Mouse (Mus musculus): ENCODE data around the gene Cd276. TPM values are rescaled to one million over a fixed set of nuclear protein-coding genes. Genes with fewer than 3 reads are reported as not detected.

Gene Cd276
- polyA plus RNA-seq, 1 experiment from 2014 or later: 1.9 TPM

GRCm38 (mm10) chr9:58500946-58501345 lies 54.3 kb downstream of the Cd276 start:
- 65% methylated on average over 5 of the region's 5 CpGs for WGBS (ENCODE audit: insufficient replicate concordance)
- DNase-seq (no peak), ATAC-seq (ENCODE audit: low read depth) (no peak)
- Histone ChIP-seq H3K9me3 (replicated peaks) (no peaks in the 10 kb centered on the region), H3K27ac (no peak overlapping the region), H3K4me3 (replicated peaks) (no peak overlapping the region), H3K36me3 (no peaks in the 10 kb centered on the region), H3K4me1 (replicated peaks) (no peaks in the 10 kb centered on the region), H3K9ac (no peak overlapping the region), H3K27me3 (no peaks in the 10 kb centered on the region), H3K4me2 (no peak overlapping the region)

GRCm38 (mm10) chr9:58497942-58498341 lies 57.3 kb downstream of the Cd276 start:
- WGBS (ENCODE audit: insufficient replicate concordance): 48% methylated on average over 4 of the region's 4 CpGs
- Histone ChIP-seq H3K9me3 (replicated peaks) (no peaks in the 10 kb centered on the region), H3K4me1 (replicated peaks) (no peaks in the 10 kb centered on the region), H3K4me2 (no peak overlapping the region), H3K36me3 (no peaks in the 10 kb centered on the region), H3K4me3 (replicated peaks) (no peak overlapping the region), H3K9ac (no peak overlapping the region), H3K27ac (no peak overlapping the region), H3K27me3 (no peaks in the 10 kb centered on the region)
- no peak for ATAC-seq (ENCODE audit: low read depth)
- DNase-seq: no peak

DNA sequence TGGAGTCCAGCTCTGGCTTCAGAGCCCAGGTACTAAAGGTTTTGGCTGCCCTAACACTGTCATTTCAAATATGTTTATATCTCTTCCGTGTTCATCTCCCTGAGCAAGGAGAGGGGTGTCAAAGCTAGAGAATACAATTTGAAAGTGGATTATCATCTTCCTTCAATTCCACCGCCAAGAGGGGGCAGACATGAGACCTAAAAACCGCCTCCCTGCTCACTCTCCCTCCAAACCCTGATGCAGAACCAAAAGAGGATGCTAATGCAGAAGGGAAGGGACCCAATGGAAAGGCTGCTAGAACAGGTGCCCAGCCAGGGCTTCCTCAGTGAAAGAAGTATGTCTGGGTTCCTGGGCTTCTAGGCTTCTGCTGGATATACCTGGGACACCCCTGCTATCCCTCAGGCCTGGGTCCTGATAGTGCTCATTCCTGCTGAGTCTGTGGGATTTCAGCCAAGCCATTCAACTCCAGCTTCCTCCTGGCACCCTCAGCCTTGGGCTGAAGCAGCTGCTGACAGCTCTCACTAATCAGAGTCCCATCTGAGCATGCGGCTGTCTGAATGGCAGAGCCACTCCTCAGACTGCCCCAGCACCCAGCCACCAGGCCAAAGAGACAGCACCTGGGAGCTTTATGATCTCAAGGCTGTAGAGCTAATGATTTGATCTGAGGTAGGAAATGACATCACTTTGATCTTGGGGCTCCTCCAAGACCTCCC lies 58.6 kb downstream of the Cd276 start:
- no peak overlapping the region for H3K9ac ChIP-seq
- no peaks in the 10 kb centered on the region for H3K4me1 ChIP-seq (replicated peaks)
- H3K27ac ChIP-seq: no peak overlapping the region
- DNase-seq (no peak), ATAC-seq (ENCODE audit: low read depth) (no peak)
- H3K9me3 ChIP-seq (replicated peaks): no peaks in the 10 kb centered on the region
- H3K4me3 ChIP-seq (replicated peaks): no peak overlapping the region
- H3K4me2 ChIP-seq: no peak overlapping the region
- no peaks in the 10 kb centered on the region for H3K36me3 ChIP-seq
- peaks cover 10% of the 10 kb centered on the region; the same call in 1 of the 2 replicates for H3K27me3 ChIP-seq
- 28% methylated on average over 4 of the region's 4 CpGs for WGBS (ENCODE audit: insufficient replicate concordance)

- no peak overlapping the region for H3K4me2 ChIP-seq
- no peak for ATAC-seq (ENCODE audit: low read depth)
- 48% methylated on average over 2 of the region's 2 CpGs for WGBS (ENCODE audit: insufficient replicate concordance)
- H3K4me3 ChIP-seq (replicated peaks): no peak overlapping the region
- no peak for DNase-seq
- H3K27ac ChIP-seq: no peak overlapping the region
- no peaks in the 10 kb centered on the region for H3K36me3 ChIP-seq
- peaks cover 26% of the 10 kb centered on the region for H3K27me3 ChIP-seq
- no peaks in the 10 kb centered on the region for H3K4me1 ChIP-seq (replicated peaks)
- no peaks in the 10 kb centered on the region for H3K9me3 ChIP-seq (replicated peaks)
- no peak overlapping the region for H3K9ac ChIP-seq
Observed at GRCm38 (mm10) chr9:58495035-58495434, 60.2 kb downstream of the Cd276 start.

- Histone ChIP-seq H3K4me1 (replicated peaks) (0 out of 2 replicates have a peak, but pooled peaks cover 2% of the 10 kb centered on the region), H3K9ac (no peak overlapping the region), H3K27ac (no peak overlapping the region), H3K4me2 (no peak overlapping the region), H3K4me3 (replicated peaks) (no peak overlapping the region), H3K9me3 (replicated peaks) (no peaks in the 10 kb centered on the region), H3K27me3 (peaks cover 71% of the 10 kb centered on the region), H3K36me3 (no peaks in the 10 kb centered on the region)
- DNase-seq (no peak), ATAC-seq (ENCODE audit: low read depth) (no peak)
- WGBS (ENCODE audit: insufficient replicate concordance): 52% methylated on average over 2 of the region's 2 CpGs
Observed at GRCm38 (mm10) chr9:58490391-58490790, 64.8 kb downstream of the Cd276 start.

- Histone ChIP-seq H3K27me3 (peaks cover 77% of the 10 kb centered on the region), H3K9me3 (replicated peaks) (no peaks in the 10 kb centered on the region), H3K36me3 (no peaks in the 10 kb centered on the region), H3K9ac (no peak overlapping the region), H3K4me1 (replicated peaks) (0 out of 2 replicates have a peak, but pooled peaks cover 2% of the 10 kb centered on the region), H3K4me3 (replicated peaks) (no peak overlapping the region), H3K4me2 (no peak overlapping the region), H3K27ac (no peak overlapping the region)
- no peak for ATAC-seq (ENCODE audit: low read depth)
- DNase-seq: no peak
- WGBS (ENCODE audit: insufficient replicate concordance): 8% methylated on average over 7 of the region's 7 CpGs
Observed at GRCm38 (mm10) chr9:58489865-58490165, 65.4 kb downstream of the Cd276 start.

DNA sequence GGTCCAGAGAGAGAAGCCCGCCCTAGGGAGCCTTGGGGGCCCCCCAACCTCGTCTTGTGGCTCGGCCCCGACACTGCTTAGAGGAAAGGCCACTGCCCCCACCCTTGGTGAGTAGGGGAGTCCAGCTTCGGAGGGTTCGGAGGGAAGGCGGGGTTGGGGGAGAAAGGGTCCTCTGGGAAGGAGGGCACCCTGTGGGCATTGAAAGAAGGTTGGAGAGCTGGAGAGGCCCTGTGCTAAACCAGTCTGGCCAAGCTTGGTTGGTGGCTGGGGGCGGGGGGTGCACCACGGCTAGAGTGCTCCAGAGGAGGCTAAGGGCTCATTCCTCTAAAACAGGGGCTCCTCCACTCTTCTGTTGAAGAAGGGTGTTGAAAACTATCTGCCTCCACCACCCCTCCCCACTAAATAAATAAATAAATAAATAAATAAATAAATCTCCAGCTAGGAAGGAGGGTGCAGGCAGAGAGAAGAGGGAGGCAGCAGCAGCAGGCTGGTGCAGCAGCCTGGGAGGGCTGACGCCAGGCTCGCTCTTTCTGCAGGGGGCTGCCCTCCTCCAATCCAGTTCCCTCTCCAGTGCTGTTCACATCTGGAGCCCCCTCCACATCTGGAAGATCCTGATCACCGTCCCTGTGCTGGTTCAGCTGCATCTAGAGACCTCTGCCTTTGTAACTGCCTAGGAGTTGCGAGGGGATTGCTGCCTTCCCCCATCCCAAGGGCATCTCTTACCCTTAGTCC lies 65.9 kb downstream of the Cd276 start:
- DNase-seq: no peak
- Histone ChIP-seq H3K9me3 (replicated peaks) (no peaks in the 10 kb centered on the region), H3K27ac (no peak overlapping the region), H3K27me3 (peaks cover 81% of the 10 kb centered on the region), H3K4me3 (replicated peaks) (peak overlapping the region; percentile 50), H3K36me3 (no peaks in the 10 kb centered on the region), H3K9ac (no peak overlapping the region), H3K4me1 (replicated peaks) (0 out of 2 replicates have a peak, but pooled peaks cover 2% of the 10 kb centered on the region), H3K4me2 (peak overlapping the region; percentile 63)
- 6% methylated on average over 13 of the region's 13 CpGs for WGBS (ENCODE audit: insufficient replicate concordance)
- no peak for ATAC-seq (ENCODE audit: low read depth)

GRCm38 (mm10) chr9:58487851-58488801 lies 67.1 kb downstream of the Cd276 start, which contains the start of gene Insyn1:
Insyn1 (plus strand) TSS chr9:58488603.
- Histone ChIP-seq H3K36me3 (no peaks in the 10 kb centered on the region), H3K4me3 (replicated peaks) (peak within 1 kb of the TSS; percentile 50), H3K4me2 (peak within 1 kb of the TSS; percentile 63), H3K4me1 (replicated peaks) (0 out of 2 replicates have a peak, but pooled peaks cover 2% of the 10 kb centered on the region), H3K9me3 (replicated peaks) (no peaks in the 10 kb centered on the region), H3K27me3 (peaks cover 84% of the 10 kb centered on the region), H3K27ac (no peak within 1 kb of the TSS), H3K9ac (0 out of 2 replicates have a peak within 1 kb of the TSS, but pooled peaks have one; percentile 17)
- ATAC-seq (ENCODE audit: low read depth) (no peak), DNase-seq (no peak)
- 1% methylated on average over 93 of the region's 104 CpGs for WGBS (ENCODE audit: insufficient replicate concordance)

DNA sequence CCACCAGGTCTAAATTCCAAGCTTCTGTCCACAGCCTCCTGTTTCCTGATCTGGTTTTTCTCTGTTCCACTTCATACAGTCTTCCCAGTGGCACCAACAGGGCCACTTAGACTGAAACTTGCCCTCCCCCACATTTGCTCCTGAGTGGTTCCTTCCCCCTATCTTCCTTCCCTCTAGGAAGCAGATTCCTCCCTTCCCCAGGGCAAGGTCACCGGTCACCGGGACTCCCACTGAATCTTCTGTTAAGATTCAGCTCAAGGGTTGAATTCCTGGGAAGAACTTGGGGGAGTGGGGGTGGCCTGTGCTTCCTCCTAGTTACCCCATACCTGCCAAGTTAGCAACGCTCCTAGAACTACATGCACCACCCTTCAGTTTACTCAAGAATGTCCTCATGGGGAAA lies 68.2 kb downstream of the Cd276 start:
- no peak overlapping the region for H3K27ac ChIP-seq
- DNase-seq (no peak), ATAC-seq (ENCODE audit: low read depth) (no peak)
- H3K9ac ChIP-seq: no peak overlapping the region
- no peaks in the 10 kb centered on the region for H3K36me3 ChIP-seq
- H3K4me2 ChIP-seq: no peak overlapping the region
- H3K9me3 ChIP-seq (replicated peaks): no peaks in the 10 kb centered on the region
- peaks cover 85% of the 10 kb centered on the region for H3K27me3 ChIP-seq
- H3K4me3 ChIP-seq (replicated peaks): no peak overlapping the region
- 10% methylated on average over 3 of the region's 3 CpGs for WGBS (ENCODE audit: insufficient replicate concordance)
- 0 out of 2 replicates have a peak, but pooled peaks cover 2% of the 10 kb centered on the region for H3K4me1 ChIP-seq (replicated peaks)
